ENCODE assay signal across 18 mouse cellular contexts in the genomic region with DNA sequence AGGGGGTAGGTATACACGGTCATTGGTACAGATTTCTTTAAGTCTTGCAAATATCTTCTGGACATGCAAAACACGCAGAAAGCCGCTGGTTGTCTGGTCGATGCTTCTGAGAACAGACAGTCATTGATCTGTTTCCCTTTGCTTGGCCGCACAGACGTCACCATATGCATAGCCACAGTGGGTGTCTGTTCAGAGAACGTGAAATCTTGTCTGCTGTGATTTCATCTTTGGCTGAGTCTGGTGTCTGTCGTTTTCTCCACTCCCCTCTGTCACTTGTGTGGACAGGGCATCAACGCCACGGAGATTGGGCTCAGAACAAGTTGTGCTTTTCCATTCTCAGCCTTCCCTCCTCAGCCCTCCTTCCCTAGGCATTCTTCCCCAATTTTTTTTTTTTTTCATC.
A peak's percentile ranks its signal among the peaks of the same experiment; 100 is the strongest.
DNase-seq lines count a peak whose midpoint lies in the region; ATAC-seq lines count a peak whose summit lies in the region.
"Had no signal": no experiment of that assay in that cellular context is flagged by ENCODE, and none has a peak within 500 bp of the region (broad histone marks: within the 10 kb centered on the region; RNA-seq: fewer than 3 reads in every experiment).

No protein-coding gene starts in this region.

- H3K9me3 ChIP-seq in hindbrain, embryonic 12.5 days (replicated peaks): no peaks in the 10 kb centered on the region
- H3K9me3 ChIP-seq: embryonic facial prominence, embryonic 12.5 days; heart, embryonic 12.5 days; limb, embryonic 10.5 days; liver, embryonic 15.5 days had no signal

- no peaks in the 10 kb centered on the region for H3K36me3 ChIP-seq in hindbrain, embryonic 12.5 days
- H3K36me3 ChIP-seq: embryonic facial prominence, embryonic 12.5 days; heart, embryonic 12.5 days; limb, embryonic 10.5 days; liver, embryonic 15.5 days had no signal

- DNase-seq in layer of hippocampus, adult 9-11 months: peak; percentile 16
- no peak for DNase-seq in layer of hippocampus, adult 9-10 months (ENCODE audit: low spot score)
- peak; percentile 20 for DNase-seq in brain, adult 2 months (ENCODE audit: low read depth, low spot score)
- DNase-seq in cerebellum, postnatal 10 days: peak; percentile 42 to 68
- no peak for DNase-seq in kidney, adult 11 months
- DNase-seq in lung, postnatal 10 days: no peak
- DNase-seq in kidney, adult 8-10 months: no peak
- DNase-seq: adrenal gland, postnatal 10 days; gastrocnemius, postnatal 25 days; kidney, postnatal 10 days; lung, postnatal 36 days; right cerebral cortex, postnatal 14 days; thymus, adult 18-20 months had no signal

- H3K27ac ChIP-seq in hindbrain, embryonic 12.5 days: peak overlapping the region; percentile 19
- H3K27ac ChIP-seq: embryonic facial prominence, embryonic 12.5 days; limb, embryonic 10.5 days; liver, embryonic 15.5 days had no signal

- no peak overlapping the region for H3K9ac ChIP-seq in hindbrain, embryonic 12.5 days
- H3K9ac ChIP-seq: embryonic facial prominence, embryonic 12.5 days; heart, embryonic 12.5 days; liver, embryonic 15.5 days had no signal

- no peak overlapping the region for H3K4me3 ChIP-seq in hindbrain, embryonic 12.5 days
- H3K4me3 ChIP-seq: embryonic facial prominence, embryonic 12.5 days; heart, embryonic 12.5 days; limb, embryonic 10.5 days; liver, embryonic 15.5 days had no signal

- peaks cover 7% of the 10 kb centered on the region for H3K4me1 ChIP-seq in hindbrain, embryonic 12.5 days
- H3K4me1 ChIP-seq: heart, embryonic 12.5 days; liver, embryonic 15.5 days had no signal

- 46% methylated on average over 10 of the region's 10 CpGs for WGBS in hindbrain, embryonic 12.5 days

- 0 out of 2 replicates have a peak overlapping the region, but pooled peaks have one; percentile 1 for H3K4me2 ChIP-seq in hindbrain, embryonic 12.5 days (replicated peaks)
- H3K4me2 ChIP-seq: embryonic facial prominence, embryonic 12.5 days; heart, embryonic 12.5 days; liver, embryonic 15.5 days had no signal

- H3K27me3 ChIP-seq in hindbrain, embryonic 12.5 days: no peaks in the 10 kb centered on the region
- H3K27me3 ChIP-seq: embryonic facial prominence, embryonic 12.5 days; heart, embryonic 12.5 days; liver, embryonic 15.5 days had no signal

- peak; percentile 55; the same call in 1 of the 2 replicates for ATAC-seq in hindbrain, embryonic 12.5 days (ENCODE audit: low FRiP score)

Comparison
In these comparisons a context has a peak if more than half of its experiments do, and no peak if none do; other contexts are left out.
1. DNase-seq: peak in layer of hippocampus, adult 9-11 months (single experiment), brain, adult 2 months (single experiment) and cerebellum, postnatal 10 days (2 of 2); none in layer of hippocampus, adult 9-10 months (single experiment), kidney, adult 11 months (single experiment), lung, postnatal 10 days (single experiment) and kidney, adult 8-10 months (0 of 2).